Mouse (Mus musculus): ENCODE measurements around the gene Sirpa. TPM values are rescaled to one million over a fixed set of nuclear protein-coding genes. Genes with fewer than 3 reads are reported as not detected.

Sirpa gene
- polyA plus RNA-seq, 1 experiment, result 106 TPM

DNA sequence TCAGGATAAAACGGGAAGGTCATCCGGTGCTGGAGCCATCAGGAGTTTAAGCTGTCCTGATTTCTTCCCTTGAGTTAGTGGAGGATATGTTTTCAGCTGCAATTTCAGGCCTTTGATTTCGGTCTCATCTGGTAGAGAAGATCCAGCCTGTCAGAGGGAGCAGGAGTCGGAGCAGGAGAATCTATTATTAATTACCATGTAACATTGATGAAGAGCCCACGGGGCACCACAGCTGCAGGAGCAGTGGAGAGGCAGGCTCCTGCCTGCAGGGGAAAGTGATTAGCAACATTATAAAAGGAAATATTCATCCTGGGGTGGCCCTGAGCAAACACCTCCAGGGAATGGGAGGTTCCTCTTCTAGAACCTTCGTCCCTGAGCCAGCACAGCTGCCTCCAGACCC lies 36.6 kb upstream of the Sirpa start:
- no peaks in the 10 kb centered on the region for H3K36me3 ChIP-seq (ENCODE audit: control insufficient read depth, insufficient read depth, low read length)
- no peak for DNase-seq
- H3K4me3 ChIP-seq (ENCODE audit: insufficient read depth, low read depth, low read length), result no peak overlapping the region
- 65% methylated on average over 6 of the region's 6 CpGs for WGBS
- TF ChIP-seq CTCF (conservative IDR thresholded peaks at IDR 0.05; ENCODE audit: insufficient read depth, insufficient read length, low read depth, low read length), result no peak
- TF ChIP-seq POLR2A (IDR thresholded peaks at IDR 0.05; ENCODE audit: low read depth, low read length), result no peak
- H3K27me3 ChIP-seq (replicated peaks; ENCODE audit: control insufficient read depth, insufficient read depth, low read length), result no peaks in the 10 kb centered on the region
- no peak overlapping the region for H3K27ac ChIP-seq (ENCODE audit: insufficient read depth, low read depth, low read length)
- H3K4me1 ChIP-seq (ENCODE audit: control insufficient read depth, insufficient read depth, low read length), result no peaks in the 10 kb centered on the region

DNA sequence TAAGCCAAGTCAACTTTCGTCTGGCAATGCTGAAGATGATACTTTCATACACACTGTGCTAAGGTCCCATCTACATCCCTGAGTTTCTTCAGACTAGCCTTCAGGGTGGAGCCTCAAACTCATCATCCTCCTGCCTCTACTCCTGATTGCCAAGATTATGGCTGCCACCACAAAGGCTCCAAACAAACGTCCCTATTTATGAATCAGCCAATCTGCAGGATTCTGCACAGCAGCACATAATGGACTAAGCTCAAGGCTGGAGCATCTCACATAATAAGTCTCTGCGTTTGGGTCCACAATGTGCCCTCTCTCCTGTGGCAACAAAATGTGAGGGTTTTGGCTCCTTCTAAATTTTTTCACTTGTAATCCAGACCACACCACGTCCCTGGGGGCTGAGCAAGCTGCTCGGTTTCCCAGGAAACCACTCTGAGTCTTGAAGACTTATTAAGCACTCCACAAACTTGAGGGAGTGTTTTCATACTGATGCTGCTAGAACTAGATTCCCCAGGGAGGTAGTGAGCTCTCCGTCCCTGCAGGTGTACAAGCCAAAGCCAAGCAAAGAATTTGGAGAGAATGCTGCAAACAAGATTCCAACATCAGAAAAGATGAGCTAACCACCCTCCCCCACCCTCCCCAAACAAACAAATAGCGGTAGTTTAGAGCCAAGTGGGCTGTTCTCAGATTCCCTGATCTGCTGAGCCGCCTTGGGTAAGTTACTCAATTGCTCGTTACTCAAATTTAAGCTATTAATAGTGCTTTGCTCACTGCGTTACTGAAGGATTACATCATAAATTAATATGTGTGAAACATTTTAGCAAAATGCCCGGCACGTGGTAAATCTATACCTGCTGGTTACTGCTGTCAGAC lies 34.4 kb upstream of the Sirpa start:
- no peak for DNase-seq
- 35% methylated on average over 12 of the region's 12 CpGs for WGBS
- no peaks in the 10 kb centered on the region for H3K4me1 ChIP-seq (ENCODE audit: control insufficient read depth, insufficient read depth, low read length)
- no peaks in the 10 kb centered on the region for H3K36me3 ChIP-seq (ENCODE audit: control insufficient read depth, insufficient read depth, low read length)
- no peak for TF ChIP-seq POLR2A (IDR thresholded peaks at IDR 0.05; ENCODE audit: low read depth, low read length)
- TF ChIP-seq CTCF (conservative IDR thresholded peaks at IDR 0.05; ENCODE audit: insufficient read depth, insufficient read length, low read depth, low read length), result no peak
- H3K27ac ChIP-seq (ENCODE audit: insufficient read depth, low read depth, low read length), result no peak overlapping the region
- H3K27me3 ChIP-seq (replicated peaks; ENCODE audit: control insufficient read depth, insufficient read depth, low read length), result no peaks in the 10 kb centered on the region
- no peak overlapping the region for H3K4me3 ChIP-seq (ENCODE audit: insufficient read depth, low read depth, low read length)

DNA sequence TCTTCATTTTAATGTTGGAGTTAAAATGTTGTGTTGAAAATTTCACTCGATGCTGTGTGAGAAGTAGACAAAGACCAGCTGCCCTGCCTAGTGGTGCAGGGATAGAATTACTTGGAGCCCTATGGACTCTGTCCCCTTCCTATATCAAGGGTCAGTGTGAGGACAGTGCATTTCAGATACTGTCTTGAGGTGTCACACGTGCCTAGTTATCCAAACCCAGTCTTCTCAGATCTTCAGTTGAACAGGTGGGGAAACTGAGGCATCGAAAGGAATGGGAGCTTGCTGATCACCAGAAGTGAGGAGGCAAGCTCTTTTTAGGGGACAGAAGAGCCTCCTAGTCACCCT lies 33.8 kb upstream of the Sirpa start:
- 66% methylated on average over 3 of the region's 3 CpGs for WGBS
- Histone ChIP-seq H3K4me1 (ENCODE audit: control insufficient read depth, insufficient read depth, low read length) (no peaks in the 10 kb centered on the region), H3K36me3 (ENCODE audit: control insufficient read depth, insufficient read depth, low read length) (no peaks in the 10 kb centered on the region), H3K4me3 (ENCODE audit: insufficient read depth, low read depth, low read length) (no peak overlapping the region), H3K27ac (ENCODE audit: insufficient read depth, low read depth, low read length) (no peak overlapping the region), H3K27me3 (replicated peaks; ENCODE audit: control insufficient read depth, insufficient read depth, low read length) (no peaks in the 10 kb centered on the region)
- no peak for DNase-seq
- TF ChIP-seq CTCF (conservative IDR thresholded peaks at IDR 0.05; ENCODE audit: insufficient read depth, insufficient read length, low read depth, low read length), result no peak
- TF ChIP-seq POLR2A (IDR thresholded peaks at IDR 0.05; ENCODE audit: low read depth, low read length), result no peak

DNA sequence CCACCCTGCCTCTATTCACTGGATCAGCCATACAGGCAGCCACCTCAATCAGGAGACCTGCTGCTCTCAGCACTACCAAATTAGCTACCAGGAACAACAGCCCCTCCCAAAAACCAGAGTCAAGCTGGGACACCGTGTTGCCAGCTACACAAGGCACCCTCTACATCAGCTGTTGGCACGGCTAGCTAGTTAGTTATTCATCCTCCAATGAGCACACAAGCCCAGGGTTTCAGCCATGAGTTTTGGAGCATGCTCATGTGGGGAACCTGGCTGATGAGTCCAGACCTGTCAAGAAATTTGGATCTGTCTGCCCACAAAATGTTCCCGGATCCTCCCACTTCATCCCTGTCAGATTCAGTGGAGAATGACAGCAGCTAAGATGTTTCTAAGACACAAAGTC lies 30.8 kb upstream of the Sirpa start:
- TF ChIP-seq POLR2A (IDR thresholded peaks at IDR 0.05; ENCODE audit: low read depth, low read length) (no peak), CTCF (conservative IDR thresholded peaks at IDR 0.05; ENCODE audit: insufficient read depth, insufficient read length, low read depth, low read length) (no peak)
- no peaks in the 10 kb centered on the region for H3K27me3 ChIP-seq (replicated peaks; ENCODE audit: control insufficient read depth, insufficient read depth, low read length)
- WGBS, result 55% methylated on average over 3 of the region's 3 CpGs
- no peaks in the 10 kb centered on the region for H3K36me3 ChIP-seq (ENCODE audit: control insufficient read depth, insufficient read depth, low read length)
- DNase-seq, result no peak
- H3K4me3 ChIP-seq (ENCODE audit: insufficient read depth, low read depth, low read length), result no peak overlapping the region
- no peaks in the 10 kb centered on the region for H3K4me1 ChIP-seq (ENCODE audit: control insufficient read depth, insufficient read depth, low read length)
- no peak overlapping the region for H3K27ac ChIP-seq (ENCODE audit: insufficient read depth, low read depth, low read length)

DNA sequence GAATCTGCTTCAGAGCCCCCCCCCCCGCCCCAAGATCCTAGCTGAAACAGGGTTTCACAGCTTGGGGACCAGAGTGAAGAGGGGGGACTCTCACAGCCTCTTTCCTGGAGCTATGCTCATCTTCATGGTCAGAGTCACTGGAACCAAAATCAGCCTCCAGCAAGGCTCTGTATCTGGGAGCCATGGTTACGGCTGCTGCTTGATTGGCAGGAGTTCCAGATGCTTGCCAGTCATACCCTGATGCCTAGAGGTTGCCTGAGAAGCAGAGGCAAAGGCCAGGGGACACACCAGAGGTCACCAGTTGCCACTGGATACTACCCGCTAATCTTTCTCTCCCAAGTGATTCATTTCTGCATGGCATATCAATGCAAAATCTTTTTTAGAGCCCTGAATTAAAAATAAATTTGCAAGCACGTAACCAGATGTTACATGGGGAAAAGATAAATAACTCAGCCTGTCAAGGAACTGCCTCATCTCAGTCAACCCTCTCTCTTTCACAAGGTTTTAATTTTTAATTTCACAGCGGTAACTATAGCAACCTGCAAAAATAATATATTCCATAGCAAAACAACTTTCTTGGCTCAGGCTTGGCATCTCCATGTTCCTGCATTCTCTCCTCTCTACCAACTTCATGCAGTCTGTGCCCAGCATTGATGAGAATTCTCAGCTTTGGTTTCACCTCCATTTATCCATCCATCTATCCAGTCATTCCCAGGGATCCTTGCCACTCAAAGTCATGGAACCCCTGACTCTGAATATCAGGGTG lies 28.5 kb upstream of the Sirpa start:
- no peaks in the 10 kb centered on the region for H3K4me1 ChIP-seq (ENCODE audit: control insufficient read depth, insufficient read depth, low read length)
- TF ChIP-seq CTCF (conservative IDR thresholded peaks at IDR 0.05; ENCODE audit: insufficient read depth, insufficient read length, low read depth, low read length) (no peak), POLR2A (IDR thresholded peaks at IDR 0.05; ENCODE audit: low read depth, low read length) (no peak)

DNA sequence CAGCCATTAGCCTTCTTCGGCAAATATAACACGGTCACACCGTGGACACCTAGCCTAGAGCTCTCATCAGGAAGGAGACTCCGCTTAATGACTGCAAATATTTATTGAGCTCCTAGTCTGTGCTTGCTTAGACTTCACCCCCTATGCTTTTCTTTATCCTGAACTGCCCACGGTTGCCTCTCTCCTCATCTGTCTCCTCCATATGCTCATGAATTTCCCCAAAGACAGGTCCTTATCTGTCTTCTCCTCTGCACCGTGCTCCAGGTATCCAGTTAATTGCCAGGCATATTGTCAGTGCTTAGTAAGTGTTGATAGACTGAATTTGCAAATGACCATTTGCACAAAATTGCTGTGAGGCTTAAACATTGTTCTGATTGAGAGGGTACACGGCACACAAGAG lies 23.5 kb upstream of the Sirpa start:
- 86% methylated on average over 7 of the region's 7 CpGs for WGBS
- Histone ChIP-seq H3K4me3 (ENCODE audit: insufficient read depth, low read depth, low read length) (no peak overlapping the region), H3K27ac (ENCODE audit: insufficient read depth, low read depth, low read length) (no peak overlapping the region), H3K36me3 (ENCODE audit: control insufficient read depth, insufficient read depth, low read length) (no peaks in the 10 kb centered on the region), H3K27me3 (replicated peaks; ENCODE audit: control insufficient read depth, insufficient read depth, low read length) (no peaks in the 10 kb centered on the region), H3K4me1 (ENCODE audit: control insufficient read depth, insufficient read depth, low read length) (no peaks in the 10 kb centered on the region)
- no peak for TF ChIP-seq CTCF (conservative IDR thresholded peaks at IDR 0.05; ENCODE audit: insufficient read depth, insufficient read length, low read depth, low read length)
- TF ChIP-seq POLR2A (IDR thresholded peaks at IDR 0.05; ENCODE audit: low read depth, low read length), result no peak
- DNase-seq, result no peak

More for the DNA sequence above, 28.5 kb upstream of the Sirpa start:
- no peaks in the 10 kb centered on the region for H3K27me3 ChIP-seq (replicated peaks; ENCODE audit: control insufficient read depth, insufficient read depth, low read length)
- H3K27ac ChIP-seq (ENCODE audit: insufficient read depth, low read depth, low read length), result no peak overlapping the region
- DNase-seq, result no peak
- H3K36me3 ChIP-seq (ENCODE audit: control insufficient read depth, insufficient read depth, low read length), result no peaks in the 10 kb centered on the region
- 86% methylated on average over 5 of the region's 5 CpGs for WGBS
- H3K4me3 ChIP-seq (ENCODE audit: insufficient read depth, low read depth, low read length), result no peak overlapping the region

DNA sequence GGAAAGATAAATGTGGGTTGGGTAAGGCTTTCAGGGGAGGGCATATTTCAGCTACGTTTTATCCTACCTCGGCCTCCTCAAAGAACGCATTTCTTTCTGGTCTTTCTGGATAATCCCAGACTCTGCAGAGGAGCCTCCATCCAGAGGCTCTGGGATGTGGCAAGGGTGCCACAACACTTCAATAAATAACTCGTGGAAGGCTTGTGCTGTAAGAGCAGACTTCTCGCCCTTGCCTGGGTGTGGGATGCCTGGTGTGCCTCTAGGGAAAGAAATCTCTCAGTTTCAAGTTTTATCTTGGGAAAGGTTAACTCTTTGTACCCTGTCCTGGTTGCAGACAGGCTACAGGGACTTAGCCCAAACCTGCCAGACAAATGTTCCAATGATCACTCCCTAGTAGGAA lies 23.1 kb upstream of the Sirpa start:
- DNase-seq, result no peak
- WGBS, result 66% methylated on average over 5 of the region's 5 CpGs
- Histone ChIP-seq H3K27ac (ENCODE audit: insufficient read depth, low read depth, low read length) (no peak overlapping the region), H3K27me3 (replicated peaks; ENCODE audit: control insufficient read depth, insufficient read depth, low read length) (no peaks in the 10 kb centered on the region), H3K4me3 (ENCODE audit: insufficient read depth, low read depth, low read length) (no peak overlapping the region), H3K36me3 (ENCODE audit: control insufficient read depth, insufficient read depth, low read length) (no peaks in the 10 kb centered on the region), H3K4me1 (ENCODE audit: control insufficient read depth, insufficient read depth, low read length) (no peaks in the 10 kb centered on the region)
- TF ChIP-seq POLR2A (IDR thresholded peaks at IDR 0.05; ENCODE audit: low read depth, low read length), result no peak
- TF ChIP-seq CTCF (conservative IDR thresholded peaks at IDR 0.05; ENCODE audit: insufficient read depth, insufficient read length, low read depth, low read length), result no peak
